Mouse (Mus musculus) WW6 (cell line): ENCODE results near the gene Mrpl20.

Experiments
- DNase-seq: peaks from one replicate; pipeline ENCODE4 v3.0.0-alpha.2; 2013; ENCODE audit warnings: low read depth, low spot score

Mrpl20 gene

DNA sequence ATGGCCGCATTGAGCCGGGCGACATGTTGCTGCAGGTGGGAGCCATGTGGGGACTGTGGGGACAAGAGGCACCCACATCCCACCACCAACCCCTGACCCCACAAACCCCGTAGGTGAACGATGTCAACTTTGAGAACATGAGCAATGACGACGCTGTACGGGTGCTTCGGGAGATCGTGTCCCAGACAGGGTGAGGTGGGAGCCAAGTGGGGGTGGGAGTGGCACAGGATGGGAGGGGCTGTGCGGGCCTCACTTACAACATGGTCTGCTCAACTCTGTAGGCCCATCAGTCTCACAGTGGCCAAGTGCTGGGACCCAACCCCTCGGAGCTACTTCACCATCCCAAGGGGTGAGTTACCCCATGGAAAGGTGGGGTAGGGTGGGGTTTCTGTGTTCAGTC, 52.3 kb downstream of the Mrpl20 start:
- DNase-seq, result no peak

DNA sequence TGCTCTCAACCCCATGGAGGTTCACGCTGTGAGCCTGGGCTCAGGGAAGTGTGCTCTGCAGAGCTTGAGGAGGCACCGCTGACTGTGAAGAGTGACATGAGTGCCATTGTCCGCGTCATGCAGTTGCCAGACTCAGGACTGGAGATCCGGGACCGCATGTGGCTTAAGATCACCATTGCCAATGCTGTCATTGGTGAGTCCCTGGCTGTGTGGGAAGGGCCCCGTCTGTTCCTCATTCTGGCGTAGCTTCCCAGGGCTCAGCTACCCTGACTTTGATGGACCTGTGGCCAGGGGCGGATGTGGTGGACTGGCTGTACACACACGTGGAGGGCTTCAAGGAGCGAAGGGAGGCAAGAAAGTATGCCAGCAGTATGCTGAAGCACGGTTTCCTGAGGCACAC, 53.4 kb downstream of the Mrpl20 start:
- DNase-seq, result no peak

DNA sequence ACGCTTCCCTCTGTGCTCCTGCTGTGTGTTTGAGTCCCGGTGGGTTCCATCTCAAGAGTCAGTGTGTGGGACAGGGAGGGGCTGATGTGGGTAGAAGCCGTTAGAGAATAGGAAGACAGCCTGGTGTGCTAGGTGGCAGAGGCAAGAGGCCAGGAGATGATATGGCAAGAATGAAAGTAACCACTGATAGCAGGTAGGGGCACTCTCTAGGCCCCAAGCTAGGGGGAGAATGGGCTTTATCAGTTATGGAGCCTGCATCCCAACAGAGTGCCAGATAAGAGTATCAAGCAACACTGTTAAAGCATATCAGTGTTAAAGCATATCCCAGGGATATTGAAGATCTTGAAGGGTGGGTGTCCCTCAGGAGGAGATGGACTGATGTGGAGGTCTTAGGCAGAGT, 54.2 kb downstream of the Mrpl20 start:
- no peak for DNase-seq

DNA sequence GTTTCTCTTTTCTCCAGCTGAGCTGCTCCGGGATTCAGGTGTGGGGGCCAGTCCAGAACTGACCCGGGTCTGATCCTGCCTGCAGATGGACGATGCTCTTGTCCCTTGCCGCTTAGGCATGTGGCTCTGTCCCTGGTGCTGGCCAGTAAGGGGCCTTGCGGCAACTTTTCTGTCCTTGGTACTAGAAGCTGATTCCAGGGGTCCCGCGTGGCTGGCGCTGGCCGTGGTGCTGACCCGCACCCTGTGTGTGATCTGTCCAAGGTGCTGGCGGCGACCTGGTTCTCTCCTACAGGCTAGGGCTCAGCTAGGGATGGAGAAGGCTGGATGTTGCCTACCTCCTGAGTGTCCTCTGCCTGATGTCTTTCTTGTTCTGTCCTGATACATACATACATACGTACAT, 56.6 kb downstream of the Mrpl20 start:
- DNase-seq, result peak; percentile 40
